Mouse (Mus musculus): ENCODE measurements around the gene Tshz2. TPM values are rescaled to one million over a fixed set of nuclear protein-coding genes. Genes with fewer than 3 reads are reported as not detected.
"Not testable (repeated sequence)": the region's sequence is repeated elsewhere in the genome, so short reads cannot be mapped to it uniquely, and the experiment has no call there.

The Tshz2 gene
- 18.0 and 20.1 TPM in 2 replicates for polyA plus RNA-seq (2014; fragmentation: Nextera tagmentation; extraction: Ambion mirVana)

DNA sequence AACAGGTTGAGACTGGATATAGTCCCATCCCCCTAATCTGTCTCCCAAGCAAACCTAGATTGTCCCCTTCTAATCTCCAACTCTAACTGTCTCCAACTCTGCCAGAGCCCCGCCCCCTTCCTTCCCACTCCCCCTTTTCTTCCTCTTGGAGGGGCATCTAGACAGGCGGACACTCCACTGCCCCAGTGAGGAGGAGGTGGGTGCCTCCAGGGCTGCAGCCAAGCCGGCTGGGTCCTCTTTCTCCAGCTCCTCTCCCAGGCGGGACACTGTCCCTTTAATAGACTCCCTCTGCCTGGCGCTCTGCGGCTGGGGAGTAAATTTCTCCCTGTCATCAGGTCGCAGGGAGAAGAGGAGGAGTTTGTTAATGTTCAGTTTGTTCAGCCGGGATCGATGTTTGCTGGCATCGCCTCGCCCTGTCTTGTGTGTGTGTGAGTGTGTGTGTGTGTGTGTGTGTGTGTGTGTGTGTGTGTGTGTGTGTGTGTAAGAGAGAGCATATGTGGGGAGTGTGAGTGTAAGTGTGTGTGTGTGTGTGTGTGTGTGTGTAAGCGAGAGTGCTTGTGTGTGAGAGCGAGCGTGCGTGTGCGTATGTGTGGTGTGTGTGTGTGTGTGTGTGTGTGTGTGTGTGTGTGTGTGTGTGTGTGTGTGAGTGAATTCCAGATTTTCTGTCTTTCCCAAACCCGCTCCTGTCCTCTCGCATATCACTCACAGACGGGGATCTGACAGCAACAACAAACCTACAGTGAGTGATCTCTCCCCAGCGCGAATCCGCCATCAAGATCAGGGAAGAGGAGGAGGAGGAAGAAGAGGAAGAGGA lies at the start of gene Tshz2:
Gene Tshz2 (plus strand): TSS at position 676 of the 814 bp plus-strand sequence.
- Histone ChIP-seq H3K27ac (ENCODE audit: low read length) (peak within 1 kb of the TSS; percentile 96), H3K9me3 (ENCODE audit: control insufficient read depth, low read depth, low read length) (no peaks in the 10 kb centered on the region)

DNA sequence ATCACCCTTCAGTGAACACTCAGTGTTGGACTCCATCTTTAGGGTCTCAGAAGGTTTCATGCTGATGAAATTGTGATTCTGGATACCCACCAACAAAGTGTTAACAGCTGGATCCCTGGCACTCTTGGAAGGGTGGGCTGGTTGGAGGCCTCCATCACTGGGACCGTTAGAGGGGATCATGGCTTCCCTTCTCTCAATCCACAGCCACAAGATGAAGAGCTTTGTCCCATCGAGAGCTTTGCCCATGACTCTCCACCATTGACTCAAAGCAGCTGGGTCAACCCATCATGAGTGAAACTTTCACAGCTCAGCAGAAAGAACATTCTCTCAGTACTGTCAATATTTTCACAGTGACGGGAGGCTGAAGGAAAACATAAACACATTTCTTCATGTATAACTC lies 49.3 kb upstream of the Tshz2 start:
- Histone ChIP-seq H3K4me1 (ENCODE audit: control insufficient read depth, insufficient read depth, low read length) (peaks cover 5% of the 10 kb centered on the region; the same call in 1 of the 2 replicates), H3K4me3 (ENCODE audit: low read depth, low read length) (no peak overlapping the region), H3K36me3 (ENCODE audit: control insufficient read depth, insufficient read depth, low read length) (no peaks in the 10 kb centered on the region), H3K9ac (replicated peaks; ENCODE audit: low read depth, low read length) (no peak overlapping the region), H3K4me2 (replicated peaks; ENCODE audit: low read depth, low read length) (no peak overlapping the region), H3K27ac (ENCODE audit: low read length) (no peak overlapping the region), H3K27me3 (ENCODE audit: control insufficient read depth, insufficient read depth, low read length) (no peaks in the 10 kb centered on the region), H3K9me3 (ENCODE audit: control insufficient read depth, low read depth, low read length) (no peaks in the 10 kb centered on the region)
- WGBS: 76% methylated on average over 3 of the region's 3 CpGs
- ATAC-seq (ENCODE audit: insufficient number of reproducible peaks, insufficient read depth, low FRiP score, low read depth): no peak

More for the DNA sequence above, at the start of gene Tshz2:
- H3K9ac ChIP-seq (replicated peaks; ENCODE audit: low read depth, low read length): peak within 1 kb of the TSS; percentile 97
- peaks cover 1% of the 10 kb centered on the region; the same call in 1 of the 2 replicates for H3K4me1 ChIP-seq (ENCODE audit: control insufficient read depth, insufficient read depth, low read length)
- H3K4me3 ChIP-seq (ENCODE audit: low read depth, low read length): peak within 1 kb of the TSS; percentile 84
- WGBS: under 1% methylated on average over 22 of the region's 22 CpGs
- ATAC-seq (ENCODE audit: insufficient number of reproducible peaks, insufficient read depth, low FRiP score, low read depth): peak; percentile 80; the same call in 1 of the 2 replicates
- peak within 1 kb of the TSS; percentile 79 for H3K4me2 ChIP-seq (replicated peaks; ENCODE audit: low read depth, low read length)
- no peaks in the 10 kb centered on the region for H3K27me3 ChIP-seq (ENCODE audit: control insufficient read depth, insufficient read depth, low read length)
- no peaks in the 10 kb centered on the region for H3K36me3 ChIP-seq (ENCODE audit: control insufficient read depth, insufficient read depth, low read length)

DNA sequence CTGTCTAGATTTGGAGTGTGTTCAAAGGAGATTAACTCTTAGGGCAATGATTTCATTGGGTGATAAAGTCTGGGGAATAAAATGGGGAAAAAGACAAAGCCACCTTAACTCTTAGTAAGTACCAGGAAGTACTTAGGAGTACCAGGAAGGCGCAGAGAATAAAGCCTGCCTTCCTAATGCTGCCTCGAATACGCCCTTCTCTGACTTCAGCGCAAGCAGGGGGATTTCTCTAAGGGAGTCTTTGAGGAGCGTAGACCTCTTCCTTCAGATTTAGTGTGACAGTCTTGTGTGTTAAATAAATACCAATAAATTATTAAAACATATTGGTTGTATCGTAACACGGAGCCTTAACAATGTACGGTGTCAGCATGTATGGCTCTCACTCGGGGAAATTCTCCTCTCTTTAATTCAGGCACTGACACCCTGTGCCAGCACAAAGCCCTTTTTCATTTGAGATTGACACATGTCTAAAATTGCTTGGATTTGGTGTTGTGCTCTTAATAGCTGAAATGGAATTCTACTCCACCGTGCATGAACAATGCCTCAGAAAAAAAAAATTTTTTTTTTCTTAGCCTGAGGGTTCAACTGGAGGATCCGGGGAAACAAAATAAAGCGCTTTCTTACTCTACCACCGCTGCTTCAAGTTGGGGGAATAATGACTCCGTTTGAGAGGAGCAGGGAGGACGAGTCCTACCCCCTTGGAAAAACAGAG lies 47.9 kb upstream of the Tshz2 start:
- peaks cover 5% of the 10 kb centered on the region; the same call in 1 of the 2 replicates for H3K4me1 ChIP-seq (ENCODE audit: control insufficient read depth, insufficient read depth, low read length)
- WGBS: 78% methylated on average over 15 of the region's 15 CpGs
- no peaks in the 10 kb centered on the region for H3K27me3 ChIP-seq (ENCODE audit: control insufficient read depth, insufficient read depth, low read length)
- no peak overlapping the region for H3K27ac ChIP-seq (ENCODE audit: low read length)
- no peak overlapping the region for H3K9ac ChIP-seq (replicated peaks; ENCODE audit: low read depth, low read length)
- no peak for ATAC-seq (ENCODE audit: insufficient number of reproducible peaks, insufficient read depth, low FRiP score, low read depth)
- no peak overlapping the region for H3K4me3 ChIP-seq (ENCODE audit: low read depth, low read length)
- no peaks in the 10 kb centered on the region for H3K36me3 ChIP-seq (ENCODE audit: control insufficient read depth, insufficient read depth, low read length)
- H3K4me2 ChIP-seq (replicated peaks; ENCODE audit: low read depth, low read length): no peak overlapping the region
- H3K9me3 ChIP-seq (ENCODE audit: control insufficient read depth, low read depth, low read length): no peaks in the 10 kb centered on the region

DNA sequence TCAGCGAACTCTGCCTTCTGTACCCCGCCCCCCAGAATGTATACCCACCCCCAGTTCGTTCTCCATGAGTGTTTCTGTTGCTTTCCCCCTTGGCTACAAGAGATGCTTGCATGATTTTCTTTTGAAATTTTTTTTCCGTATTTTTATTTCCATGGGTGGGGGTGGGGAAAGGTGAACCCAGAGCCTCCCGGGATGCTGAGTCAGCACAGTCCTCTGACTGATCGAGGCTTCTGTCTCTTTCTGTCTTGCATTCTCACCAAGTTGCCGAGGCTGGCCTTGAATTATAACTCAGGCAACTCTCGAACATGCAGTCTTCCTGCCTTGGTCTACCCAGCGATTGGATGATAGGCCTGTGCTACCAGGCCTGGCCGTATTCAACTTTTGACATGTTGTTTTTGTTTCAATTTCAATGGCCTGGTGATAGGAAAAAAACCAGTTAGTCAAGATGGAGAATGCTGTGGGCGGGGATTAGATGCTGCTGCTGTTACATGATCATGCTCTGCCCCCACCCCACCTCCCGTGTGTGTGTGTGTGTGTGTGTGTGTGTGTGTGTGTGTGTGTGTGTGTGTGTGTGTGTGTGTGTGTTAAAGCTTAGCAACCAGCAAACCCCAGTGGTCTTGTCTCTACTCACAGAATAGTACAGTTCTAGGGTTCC lies 47.1 kb upstream of the Tshz2 start:
- H3K27me3 ChIP-seq (ENCODE audit: control insufficient read depth, insufficient read depth, low read length): no peaks in the 10 kb centered on the region
- no peak overlapping the region for H3K4me3 ChIP-seq (ENCODE audit: low read depth, low read length)
- no peak overlapping the region for H3K9ac ChIP-seq (replicated peaks; ENCODE audit: low read depth, low read length)
- H3K9me3 ChIP-seq (ENCODE audit: control insufficient read depth, low read depth, low read length): no peaks in the 10 kb centered on the region
- WGBS: 72% methylated on average over 12 of the region's 12 CpGs
- no peaks in the 10 kb centered on the region for H3K36me3 ChIP-seq (ENCODE audit: control insufficient read depth, insufficient read depth, low read length)
- H3K4me2 ChIP-seq (replicated peaks; ENCODE audit: low read depth, low read length): no peak overlapping the region
- ATAC-seq (ENCODE audit: insufficient number of reproducible peaks, insufficient read depth, low FRiP score, low read depth): no peak
- no peak overlapping the region for H3K27ac ChIP-seq (ENCODE audit: low read length)
- peaks cover 5% of the 10 kb centered on the region; the same call in 1 of the 2 replicates for H3K4me1 ChIP-seq (ENCODE audit: control insufficient read depth, insufficient read depth, low read length)

DNA sequence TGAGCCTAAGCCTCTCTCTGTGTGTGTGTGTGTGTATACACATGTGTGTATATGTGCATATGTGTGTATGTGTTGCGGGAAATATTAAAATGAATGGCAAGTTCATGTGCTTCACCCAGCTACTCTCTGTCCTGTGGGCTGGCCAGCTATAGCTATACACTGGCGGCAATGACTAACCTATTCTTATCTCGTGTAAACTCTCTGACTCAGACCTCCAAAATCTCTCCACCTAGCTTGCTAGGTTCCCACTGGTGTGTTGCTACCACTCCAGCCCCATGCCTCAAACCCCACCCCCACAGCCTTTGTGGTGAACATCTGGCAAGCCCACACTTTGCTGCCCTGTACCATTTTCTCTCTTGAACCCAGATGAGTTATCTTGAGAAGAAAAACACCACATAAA lies 46.1 kb upstream of the Tshz2 start:
- Histone ChIP-seq H3K27me3 (ENCODE audit: control insufficient read depth, insufficient read depth, low read length) (no peaks in the 10 kb centered on the region), H3K4me3 (ENCODE audit: low read depth, low read length) (no peak overlapping the region), H3K27ac (ENCODE audit: low read length) (no peak overlapping the region), H3K4me2 (replicated peaks; ENCODE audit: low read depth, low read length) (no peak overlapping the region), H3K9ac (replicated peaks; ENCODE audit: low read depth, low read length) (no peak overlapping the region), H3K36me3 (ENCODE audit: control insufficient read depth, insufficient read depth, low read length) (no peaks in the 10 kb centered on the region), H3K9me3 (ENCODE audit: control insufficient read depth, low read depth, low read length) (no peaks in the 10 kb centered on the region), H3K4me1 (ENCODE audit: control insufficient read depth, insufficient read depth, low read length) (peaks cover 5% of the 10 kb centered on the region; the same call in 1 of the 2 replicates)
- ATAC-seq (ENCODE audit: insufficient number of reproducible peaks, insufficient read depth, low FRiP score, low read depth): peak; percentile 33; the same call in 1 of the 2 replicates
- 73% methylated on average over 3 of the region's 3 CpGs for WGBS

DNA sequence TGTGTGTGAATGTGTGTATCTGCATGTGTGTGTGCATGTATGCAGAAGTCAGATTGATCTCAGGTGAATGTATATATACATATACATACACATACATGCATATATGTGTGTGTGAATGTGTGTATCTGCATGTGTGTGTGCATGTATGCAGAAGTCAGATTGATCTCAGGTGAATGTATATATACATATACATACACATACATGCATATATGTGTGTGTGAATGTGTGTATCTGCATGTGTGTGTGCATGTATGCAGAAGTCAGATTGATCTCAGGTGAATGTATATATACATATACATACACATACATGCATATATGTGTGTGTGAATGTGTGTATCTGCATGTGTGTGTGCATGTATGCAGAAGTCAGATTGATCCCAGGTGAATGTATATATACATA lies 45.2 kb upstream of the Tshz2 start, which contains the start of gene Gm11011:
Gene Gm11011 (minus strand): TSS at position 101 of the 400 bp plus-strand sequence.
- not testable (repeated sequence) for ATAC-seq (ENCODE audit: insufficient number of reproducible peaks, insufficient read depth, low FRiP score, low read depth); H3K27ac ChIP-seq (ENCODE audit: low read length); H3K36me3 ChIP-seq (ENCODE audit: control insufficient read depth, insufficient read depth, low read length)

DNA sequence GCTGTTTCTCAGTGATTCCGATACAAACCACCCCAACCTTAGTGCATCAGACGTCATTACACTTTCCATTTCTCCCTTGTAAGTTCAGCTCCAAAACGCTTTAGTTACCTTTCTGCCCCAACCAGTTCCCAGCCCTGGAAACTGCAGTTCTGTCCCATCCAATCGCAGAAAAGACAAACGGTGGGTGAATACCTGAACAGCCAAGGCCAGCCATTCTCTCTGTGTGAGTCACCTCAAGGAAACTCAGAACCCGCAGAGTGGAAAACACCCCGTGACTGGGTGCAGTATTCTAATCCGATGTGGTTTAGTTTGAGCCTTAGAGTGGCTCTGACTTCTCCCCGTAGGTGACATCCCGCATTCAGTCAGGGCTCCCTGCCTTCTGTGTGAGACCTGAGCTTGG lies 43.1 kb upstream of the Tshz2 start:
- H3K36me3 ChIP-seq (ENCODE audit: control insufficient read depth, insufficient read depth, low read length): no peaks in the 10 kb centered on the region
- H3K4me2 ChIP-seq (replicated peaks; ENCODE audit: low read depth, low read length): no peak overlapping the region
- no peaks in the 10 kb centered on the region for H3K27me3 ChIP-seq (ENCODE audit: control insufficient read depth, insufficient read depth, low read length)
- no peak overlapping the region for H3K4me3 ChIP-seq (ENCODE audit: low read depth, low read length)
- 78% methylated on average over 10 of the region's 10 CpGs for WGBS
- H3K4me1 ChIP-seq (ENCODE audit: control insufficient read depth, insufficient read depth, low read length): peaks cover 5% of the 10 kb centered on the region; the same call in 1 of the 2 replicates
- H3K27ac ChIP-seq (ENCODE audit: low read length): no peak overlapping the region
- H3K9ac ChIP-seq (replicated peaks; ENCODE audit: low read depth, low read length): no peak overlapping the region
- H3K9me3 ChIP-seq (ENCODE audit: control insufficient read depth, low read depth, low read length): no peaks in the 10 kb centered on the region
- ATAC-seq (ENCODE audit: insufficient number of reproducible peaks, insufficient read depth, low FRiP score, low read depth): no peak

More for the DNA sequence above, 45.2 kb upstream of the Tshz2 start, which contains the start of gene Gm11011:
- H3K9me3 ChIP-seq (ENCODE audit: control insufficient read depth, low read depth, low read length); H3K4me1 ChIP-seq (ENCODE audit: control insufficient read depth, insufficient read depth, low read length); H3K27me3 ChIP-seq (ENCODE audit: control insufficient read depth, insufficient read depth, low read length); H3K4me2 ChIP-seq (replicated peaks; ENCODE audit: low read depth, low read length); H3K4me3 ChIP-seq (ENCODE audit: low read depth, low read length); H3K9ac ChIP-seq (replicated peaks; ENCODE audit: low read depth, low read length): not testable (repeated sequence)

DNA sequence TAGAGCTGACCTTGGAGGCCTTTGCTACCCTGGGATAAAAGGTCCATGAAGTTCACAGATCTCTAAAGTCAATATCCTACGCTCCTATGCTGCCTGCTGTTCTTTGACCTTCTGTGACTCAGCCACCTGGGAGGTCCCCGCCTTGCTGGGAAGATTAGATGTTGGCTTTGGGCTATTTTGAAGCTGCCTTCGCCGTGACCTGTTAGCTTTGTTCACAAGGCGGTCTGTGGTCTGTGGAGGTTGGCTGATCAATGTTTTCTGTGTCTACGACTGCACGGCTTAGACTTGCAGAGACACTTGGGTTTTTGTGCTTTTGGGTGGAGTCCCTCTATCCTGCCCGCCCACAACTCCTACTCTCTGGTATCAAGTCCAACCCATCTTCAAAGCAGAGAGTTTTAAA lies 42.4 kb upstream of the Tshz2 start:
- Histone ChIP-seq H3K9me3 (ENCODE audit: control insufficient read depth, low read depth, low read length) (no peaks in the 10 kb centered on the region), H3K9ac (replicated peaks; ENCODE audit: low read depth, low read length) (no peak overlapping the region), H3K27ac (ENCODE audit: low read length) (no peak overlapping the region), H3K4me1 (ENCODE audit: control insufficient read depth, insufficient read depth, low read length) (peaks cover 5% of the 10 kb centered on the region; the same call in 1 of the 2 replicates), H3K4me2 (replicated peaks; ENCODE audit: low read depth, low read length) (no peak overlapping the region), H3K4me3 (ENCODE audit: low read depth, low read length) (no peak overlapping the region), H3K36me3 (ENCODE audit: control insufficient read depth, insufficient read depth, low read length) (no peaks in the 10 kb centered on the region), H3K27me3 (ENCODE audit: control insufficient read depth, insufficient read depth, low read length) (no peaks in the 10 kb centered on the region)
- 65% methylated on average over 8 of the region's 8 CpGs for WGBS
- peak; percentile 46; the same call in 1 of the 2 replicates for ATAC-seq (ENCODE audit: insufficient number of reproducible peaks, insufficient read depth, low FRiP score, low read depth)

Measured in stomach, embryonic 14.5 days (tissue).